Mouse (Mus musculus): Measurements from ENCODE around the gene Xylt1. TPM values are rescaled to one million over a fixed set of nuclear protein-coding genes. Genes with fewer than 3 reads are reported as not detected.

The Xylt1 gene
- polyA plus RNA-seq, 1 experiment from 2014 or later, result 2.1 TPM

DNA sequence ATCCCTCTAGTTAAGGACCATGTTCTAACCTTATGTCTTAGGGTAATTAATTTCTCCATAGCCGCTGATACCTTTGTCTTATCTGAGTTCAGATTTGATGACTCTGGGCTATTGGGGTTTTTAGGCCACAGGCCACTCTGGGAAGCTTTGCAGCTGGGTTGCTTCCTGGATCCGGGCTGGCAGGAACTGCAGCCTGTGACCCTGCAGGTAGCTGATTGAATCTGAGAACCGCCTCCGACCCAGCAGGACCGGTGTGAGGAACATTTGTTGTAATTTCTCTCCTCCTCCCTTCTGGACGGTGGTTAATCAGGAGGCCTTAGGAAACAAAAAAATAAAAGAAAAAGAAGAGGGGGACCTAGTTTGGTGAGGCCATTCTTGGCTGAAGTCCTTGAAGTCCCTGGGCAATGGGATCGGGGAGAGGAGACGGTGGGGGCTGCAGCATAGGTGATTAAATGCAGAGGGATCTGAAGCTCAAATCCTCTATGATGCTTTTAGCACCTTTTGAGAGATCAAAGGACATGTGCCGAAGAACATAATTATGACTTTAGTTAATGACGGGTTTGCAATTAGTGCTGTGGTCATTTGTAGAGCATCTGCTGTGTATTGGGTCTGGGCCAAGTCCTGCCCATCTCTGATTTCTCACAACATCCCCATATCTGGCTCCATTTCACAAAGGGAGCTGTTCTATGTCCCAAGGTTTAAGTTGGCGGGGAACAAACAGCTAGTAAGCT lies 40.2 kb downstream of the Xylt1 start:
- no peak for ATAC-seq (ENCODE audit: low FRiP score)
- H3K9ac ChIP-seq (ENCODE audit: low read depth, low read length), result no peak overlapping the region
- H3K9me3 ChIP-seq (ENCODE audit: control insufficient read depth, low read length), result no peaks in the 10 kb centered on the region
- no peaks in the 10 kb centered on the region for H3K27me3 ChIP-seq (ENCODE audit: control insufficient read depth, insufficient read depth, low read length)
- H3K36me3 ChIP-seq (ENCODE audit: control insufficient read depth, insufficient read depth, low read length), result no peaks in the 10 kb centered on the region
- H3K4me3 ChIP-seq (ENCODE audit: low read depth, low read length), result no peak overlapping the region
- H3K4me2 ChIP-seq (replicated peaks; ENCODE audit: low read depth, low read length), result no peak overlapping the region
- WGBS, result 58% methylated on average over 11 of the region's 11 CpGs
- H3K27ac ChIP-seq (ENCODE audit: low read depth, low read length), result no peak overlapping the region
- H3K4me1 ChIP-seq (replicated peaks; ENCODE audit: control insufficient read depth, insufficient read depth, low read length), result no peaks in the 10 kb centered on the region
- no peak for DNase-seq (ENCODE audit: low spot score)

DNA sequence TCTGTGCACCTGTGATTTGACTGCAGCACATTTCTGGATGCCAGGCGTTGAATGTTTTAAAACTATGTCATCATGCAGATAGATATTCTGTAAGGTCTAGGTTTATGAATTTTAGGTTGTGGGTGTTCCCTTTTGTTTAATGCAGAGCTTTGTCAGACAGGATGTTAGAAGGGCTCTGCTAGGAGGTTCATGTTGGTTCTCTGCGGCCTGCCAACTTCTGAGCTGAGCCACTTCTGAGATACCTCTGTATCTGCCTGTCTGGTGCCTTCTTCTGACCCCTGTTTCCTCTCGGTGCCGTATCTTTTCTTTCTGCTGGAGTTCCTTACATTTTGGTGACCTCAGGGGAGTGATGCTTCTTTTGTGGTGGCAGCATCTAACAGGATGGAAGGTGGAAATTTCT lies 44.1 kb downstream of the Xylt1 start:
- Histone ChIP-seq H3K4me1 (replicated peaks; ENCODE audit: control insufficient read depth, insufficient read depth, low read length) (no peaks in the 10 kb centered on the region), H3K36me3 (ENCODE audit: control insufficient read depth, insufficient read depth, low read length) (no peaks in the 10 kb centered on the region), H3K4me2 (replicated peaks; ENCODE audit: low read depth, low read length) (no peak overlapping the region), H3K27me3 (ENCODE audit: control insufficient read depth, insufficient read depth, low read length) (no peaks in the 10 kb centered on the region), H3K9me3 (ENCODE audit: control insufficient read depth, low read length) (no peaks in the 10 kb centered on the region), H3K27ac (ENCODE audit: low read depth, low read length) (no peak overlapping the region), H3K4me3 (ENCODE audit: low read depth, low read length) (no peak overlapping the region), H3K9ac (ENCODE audit: low read depth, low read length) (no peak overlapping the region)
- ATAC-seq (ENCODE audit: low FRiP score), result no peak
- DNase-seq (ENCODE audit: low spot score), result no peak
- 86% methylated on average over 4 of the region's 4 CpGs for WGBS

DNA sequence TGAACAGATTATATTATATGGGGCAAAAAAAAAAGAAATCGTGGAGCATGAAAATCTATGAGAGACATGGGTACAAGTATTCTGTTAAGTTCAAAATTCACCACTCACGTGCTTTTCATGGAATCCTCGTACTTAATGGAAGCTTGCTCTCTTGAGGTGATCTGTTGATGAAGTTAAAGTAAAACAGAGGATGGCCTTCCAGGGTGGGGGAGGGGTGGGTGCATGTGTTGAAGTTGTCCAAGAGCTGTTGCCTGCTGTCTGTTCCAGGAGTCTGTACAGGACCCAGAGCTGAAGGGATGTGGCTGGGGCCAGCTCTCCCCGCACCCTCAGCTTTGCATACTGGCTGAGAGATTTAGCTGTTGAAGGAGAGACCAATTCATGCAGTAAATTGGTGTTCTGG lies 45.6 kb downstream of the Xylt1 start:
- no peak overlapping the region for H3K4me2 ChIP-seq (replicated peaks; ENCODE audit: low read depth, low read length)
- no peaks in the 10 kb centered on the region for H3K4me1 ChIP-seq (replicated peaks; ENCODE audit: control insufficient read depth, insufficient read depth, low read length)
- H3K9ac ChIP-seq (ENCODE audit: low read depth, low read length), result no peak overlapping the region
- no peak overlapping the region for H3K27ac ChIP-seq (ENCODE audit: low read depth, low read length)
- 88% methylated on average over 4 of the region's 4 CpGs for WGBS
- no peak overlapping the region for H3K4me3 ChIP-seq (ENCODE audit: low read depth, low read length)
- no peaks in the 10 kb centered on the region for H3K27me3 ChIP-seq (ENCODE audit: control insufficient read depth, insufficient read depth, low read length)
- H3K36me3 ChIP-seq (ENCODE audit: control insufficient read depth, insufficient read depth, low read length), result no peaks in the 10 kb centered on the region
- ATAC-seq (ENCODE audit: low FRiP score), result no peak
- no peak for DNase-seq (ENCODE audit: low spot score)
- H3K9me3 ChIP-seq (ENCODE audit: control insufficient read depth, low read length), result no peaks in the 10 kb centered on the region

DNA sequence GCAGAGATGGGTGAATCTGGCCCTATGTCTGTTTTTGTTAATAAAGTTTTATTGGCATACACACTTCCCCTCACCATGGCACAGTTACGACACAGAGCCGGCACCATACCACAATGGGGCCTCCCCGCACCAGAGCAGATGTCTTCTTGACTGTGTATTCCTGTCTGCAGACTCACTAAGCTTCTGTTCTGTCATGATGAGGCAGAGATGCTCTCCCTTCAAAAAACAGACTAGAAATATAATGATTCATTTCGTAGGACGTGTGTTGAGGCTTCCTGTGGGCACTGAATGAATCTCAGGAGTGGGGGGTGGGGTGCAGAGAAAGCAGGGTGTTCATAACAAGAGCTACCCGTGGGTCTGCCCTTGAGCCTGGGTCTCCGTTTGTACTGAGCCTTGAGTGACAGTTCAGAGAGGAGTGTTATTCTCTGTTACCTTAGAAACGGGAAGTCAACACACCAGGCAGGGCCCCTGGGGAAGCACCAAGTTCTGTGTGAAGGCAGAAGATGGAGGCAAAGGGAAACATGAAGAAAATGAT lies 48.0 kb downstream of the Xylt1 start:
- Histone ChIP-seq H3K4me1 (replicated peaks; ENCODE audit: control insufficient read depth, insufficient read depth, low read length) (no peaks in the 10 kb centered on the region), H3K9ac (ENCODE audit: low read depth, low read length) (no peak overlapping the region), H3K4me2 (replicated peaks; ENCODE audit: low read depth, low read length) (no peak overlapping the region), H3K27me3 (ENCODE audit: control insufficient read depth, insufficient read depth, low read length) (no peaks in the 10 kb centered on the region), H3K9me3 (ENCODE audit: control insufficient read depth, low read length) (no peaks in the 10 kb centered on the region), H3K4me3 (ENCODE audit: low read depth, low read length) (no peak overlapping the region), H3K36me3 (ENCODE audit: control insufficient read depth, insufficient read depth, low read length) (no peaks in the 10 kb centered on the region), H3K27ac (ENCODE audit: low read depth, low read length) (no peak overlapping the region)
- 45% methylated on average over 8 of the region's 8 CpGs for WGBS
- ATAC-seq (ENCODE audit: low FRiP score) (no peak), DNase-seq (ENCODE audit: low spot score) (peak; percentile 58)

DNA sequence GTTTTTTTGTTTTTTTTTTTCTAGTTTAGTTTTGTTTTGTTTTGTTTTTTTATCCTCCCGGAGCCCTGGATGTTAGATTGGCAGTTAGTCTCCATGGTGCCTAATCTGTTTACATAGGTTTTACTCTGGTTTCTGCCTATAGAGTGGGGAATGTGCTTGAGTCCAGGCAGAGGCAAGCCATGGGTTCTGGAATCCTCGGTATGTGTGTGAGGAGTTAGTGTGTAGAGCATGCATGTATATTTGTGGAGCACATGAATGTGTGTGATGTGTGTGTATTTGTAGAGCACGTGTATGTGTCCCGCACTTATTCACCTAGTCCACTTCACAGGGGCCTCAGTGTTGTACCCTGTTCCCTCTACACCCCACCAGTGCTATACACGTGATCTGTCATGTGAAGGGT lies 48.7 kb downstream of the Xylt1 start:
- Histone ChIP-seq H3K9ac (ENCODE audit: low read depth, low read length) (no peak overlapping the region), H3K9me3 (ENCODE audit: control insufficient read depth, low read length) (no peaks in the 10 kb centered on the region), H3K4me1 (replicated peaks; ENCODE audit: control insufficient read depth, insufficient read depth, low read length) (no peaks in the 10 kb centered on the region), H3K36me3 (ENCODE audit: control insufficient read depth, insufficient read depth, low read length) (no peaks in the 10 kb centered on the region), H3K27me3 (ENCODE audit: control insufficient read depth, insufficient read depth, low read length) (no peaks in the 10 kb centered on the region), H3K27ac (ENCODE audit: low read depth, low read length) (no peak overlapping the region), H3K4me3 (ENCODE audit: low read depth, low read length) (no peak overlapping the region), H3K4me2 (replicated peaks; ENCODE audit: low read depth, low read length) (no peak overlapping the region)
- 76% methylated on average over 5 of the region's 5 CpGs for WGBS
- no peak for DNase-seq (ENCODE audit: low spot score)
- no peak for ATAC-seq (ENCODE audit: low FRiP score)

DNA sequence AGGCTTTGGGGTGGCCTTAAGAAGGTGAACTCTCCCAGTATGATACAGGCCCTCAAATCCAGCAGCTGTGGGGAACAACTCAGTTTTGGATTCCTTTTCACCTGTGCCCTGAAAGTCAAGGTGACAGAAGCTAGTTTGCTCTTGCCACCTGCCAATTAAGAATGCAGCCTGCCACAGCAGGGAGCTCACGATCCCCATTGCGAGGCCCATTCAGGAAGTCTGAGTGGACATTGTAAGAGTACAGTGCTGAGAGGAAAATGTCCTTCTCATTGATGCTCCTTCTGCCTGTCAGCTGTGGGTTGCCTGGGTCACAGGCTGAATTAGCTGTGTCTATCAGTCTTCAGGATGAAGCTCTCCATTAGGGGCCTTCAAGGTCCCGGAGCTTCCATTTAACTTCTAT lies 49.1 kb downstream of the Xylt1 start:
- ATAC-seq (ENCODE audit: low FRiP score), result no peak

DNA sequence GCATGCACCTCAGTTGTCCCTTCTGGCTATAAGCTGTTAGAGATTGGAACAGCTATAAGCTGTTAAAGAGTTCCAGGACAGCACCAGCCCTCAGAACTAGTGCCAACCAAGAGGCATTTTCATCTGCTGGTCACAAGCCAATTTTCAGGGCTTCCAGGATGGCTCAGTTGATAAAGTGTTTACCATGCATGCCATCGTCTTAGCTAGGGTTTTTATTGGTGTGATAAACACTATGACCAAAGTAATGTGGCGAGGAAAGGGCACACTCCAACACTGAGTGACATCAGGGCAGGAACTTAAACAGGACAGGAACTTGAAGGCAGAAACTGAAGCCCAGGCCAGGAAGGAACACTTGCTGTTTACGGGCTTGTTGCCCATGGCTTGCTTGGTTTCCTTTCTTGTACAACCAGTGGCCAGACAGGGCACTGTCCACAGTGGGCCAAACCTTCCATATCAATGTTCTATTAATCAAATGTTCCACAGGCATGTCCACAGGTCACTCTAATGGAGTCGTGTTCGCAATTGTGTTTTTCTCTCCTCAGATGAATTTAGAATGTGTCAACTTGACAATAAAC lies 49.7 kb downstream of the Xylt1 start:
- no peaks in the 10 kb centered on the region for H3K9me3 ChIP-seq (ENCODE audit: control insufficient read depth, low read length)
- H3K9ac ChIP-seq (ENCODE audit: low read depth, low read length), result no peak overlapping the region
- H3K4me1 ChIP-seq (replicated peaks; ENCODE audit: control insufficient read depth, insufficient read depth, low read length), result no peaks in the 10 kb centered on the region
- WGBS, result 86% methylated on average over 5 of the region's 5 CpGs
- no peak overlapping the region for H3K4me3 ChIP-seq (ENCODE audit: low read depth, low read length)
- no peaks in the 10 kb centered on the region for H3K36me3 ChIP-seq (ENCODE audit: control insufficient read depth, insufficient read depth, low read length)
- H3K4me2 ChIP-seq (replicated peaks; ENCODE audit: low read depth, low read length), result no peak overlapping the region
- DNase-seq (ENCODE audit: low spot score), result no peak
- no peak for ATAC-seq (ENCODE audit: low FRiP score)
- no peaks in the 10 kb centered on the region for H3K27me3 ChIP-seq (ENCODE audit: control insufficient read depth, insufficient read depth, low read length)
- no peak overlapping the region for H3K27ac ChIP-seq (ENCODE audit: low read depth, low read length)

More for the DNA sequence above, 49.1 kb downstream of the Xylt1 start:
- no peaks in the 10 kb centered on the region for H3K9me3 ChIP-seq (ENCODE audit: control insufficient read depth, low read length)
- 83% methylated on average over 3 of the region's 3 CpGs for WGBS
- no peaks in the 10 kb centered on the region for H3K4me1 ChIP-seq (replicated peaks; ENCODE audit: control insufficient read depth, insufficient read depth, low read length)
- no peaks in the 10 kb centered on the region for H3K36me3 ChIP-seq (ENCODE audit: control insufficient read depth, insufficient read depth, low read length)
- H3K4me2 ChIP-seq (replicated peaks; ENCODE audit: low read depth, low read length), result no peak overlapping the region
- no peak overlapping the region for H3K9ac ChIP-seq (ENCODE audit: low read depth, low read length)
- H3K27ac ChIP-seq (ENCODE audit: low read depth, low read length), result no peak overlapping the region
- H3K27me3 ChIP-seq (ENCODE audit: control insufficient read depth, insufficient read depth, low read length), result no peaks in the 10 kb centered on the region
- no peak overlapping the region for H3K4me3 ChIP-seq (ENCODE audit: low read depth, low read length)
- DNase-seq (ENCODE audit: low spot score), result no peak

DNA sequence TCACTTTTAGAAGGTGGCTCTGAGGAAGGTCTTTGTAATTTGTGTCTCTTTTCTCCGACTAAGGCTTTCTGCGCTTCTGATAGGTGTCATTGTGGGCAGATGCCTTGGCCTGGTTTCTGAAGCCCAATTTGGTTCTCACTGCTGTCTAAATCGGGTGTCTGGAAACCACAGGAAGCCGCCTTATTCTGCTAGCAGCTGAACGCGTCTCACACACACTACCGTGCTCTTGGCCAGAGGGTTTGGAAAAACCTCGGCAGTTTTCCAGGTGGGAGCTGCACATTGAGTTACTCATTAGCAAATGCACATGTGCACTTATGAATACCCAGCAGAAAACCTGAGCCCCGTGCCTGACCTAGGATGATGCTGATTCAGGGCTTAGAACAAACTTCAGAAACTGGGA lies 52.9 kb downstream of the Xylt1 start:
- no peak overlapping the region for H3K4me3 ChIP-seq (ENCODE audit: low read depth, low read length)
- DNase-seq (ENCODE audit: low spot score) (no peak), ATAC-seq (ENCODE audit: low FRiP score) (no peak)
- no peak overlapping the region for H3K27ac ChIP-seq (ENCODE audit: low read depth, low read length)
- H3K4me1 ChIP-seq (replicated peaks; ENCODE audit: control insufficient read depth, insufficient read depth, low read length), result no peaks in the 10 kb centered on the region
- H3K9ac ChIP-seq (ENCODE audit: low read depth, low read length), result no peak overlapping the region
- no peaks in the 10 kb centered on the region for H3K9me3 ChIP-seq (ENCODE audit: control insufficient read depth, low read length)
- WGBS, result 89% methylated on average over 9 of the region's 9 CpGs
- no peaks in the 10 kb centered on the region for H3K36me3 ChIP-seq (ENCODE audit: control insufficient read depth, insufficient read depth, low read length)
- no peaks in the 10 kb centered on the region for H3K27me3 ChIP-seq (ENCODE audit: control insufficient read depth, insufficient read depth, low read length)
- H3K4me2 ChIP-seq (replicated peaks; ENCODE audit: low read depth, low read length), result no peak overlapping the region

DNA sequence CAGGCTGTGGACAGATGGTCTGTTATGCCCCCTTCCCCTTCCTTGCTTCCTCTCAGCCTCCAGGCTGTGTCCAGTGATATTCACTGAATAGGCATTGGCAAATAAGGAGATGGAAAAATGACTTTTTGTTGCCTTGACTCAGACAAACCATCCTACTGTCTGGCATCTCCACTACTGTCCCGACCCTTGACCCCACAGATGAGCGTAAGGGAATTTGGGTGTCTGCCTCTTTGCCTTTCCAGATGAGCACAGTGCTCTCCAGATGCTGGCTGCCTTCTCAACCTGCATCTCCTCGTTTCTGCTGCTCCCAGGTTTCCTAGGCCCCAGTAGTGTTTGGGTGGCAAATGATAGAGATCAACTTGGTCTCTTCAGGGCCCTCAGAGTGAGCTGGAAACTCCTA lies 54.3 kb downstream of the Xylt1 start:
- WGBS, result 85% methylated on average over 3 of the region's 3 CpGs
- H3K27me3 ChIP-seq (ENCODE audit: control insufficient read depth, insufficient read depth, low read length), result no peaks in the 10 kb centered on the region

More for the DNA sequence above, 54.3 kb downstream of the Xylt1 start:
- H3K9ac ChIP-seq (ENCODE audit: low read depth, low read length), result no peak overlapping the region
- ATAC-seq (ENCODE audit: low FRiP score) (no peak), DNase-seq (ENCODE audit: low spot score) (no peak)
- no peak overlapping the region for H3K4me3 ChIP-seq (ENCODE audit: low read depth, low read length)
- H3K4me1 ChIP-seq (replicated peaks; ENCODE audit: control insufficient read depth, insufficient read depth, low read length), result no peaks in the 10 kb centered on the region
- H3K27ac ChIP-seq (ENCODE audit: low read depth, low read length), result no peak overlapping the region
- no peaks in the 10 kb centered on the region for H3K9me3 ChIP-seq (ENCODE audit: control insufficient read depth, low read length)
- H3K36me3 ChIP-seq (ENCODE audit: control insufficient read depth, insufficient read depth, low read length), result no peaks in the 10 kb centered on the region
- H3K4me2 ChIP-seq (replicated peaks; ENCODE audit: low read depth, low read length), result no peak overlapping the region

All from hindbrain, embryonic 11.5 days (tissue).